Mouse (Mus musculus): Measurements from ENCODE around the gene Cars2. TPM values are rescaled to one million over a fixed set of nuclear protein-coding genes. Genes with fewer than 3 reads are reported as not detected.

Cars2 gene
- total RNA-seq (2012; rRNA removed): 60.1 and 62.8 TPM in 2 replicates
- 10 to 100 TPM in 1 of 2 experiments, not detected in 1; 63.8 TPM for polyA plus RNA-seq (2012; ENCODE audit: insufficient read depth in 1 of 2, insufficient read length in 2 of 2, low read depth in 1 of 2, low replicate concordance in 2 of 2, missing spikeins in 1 of 2)

DNA sequence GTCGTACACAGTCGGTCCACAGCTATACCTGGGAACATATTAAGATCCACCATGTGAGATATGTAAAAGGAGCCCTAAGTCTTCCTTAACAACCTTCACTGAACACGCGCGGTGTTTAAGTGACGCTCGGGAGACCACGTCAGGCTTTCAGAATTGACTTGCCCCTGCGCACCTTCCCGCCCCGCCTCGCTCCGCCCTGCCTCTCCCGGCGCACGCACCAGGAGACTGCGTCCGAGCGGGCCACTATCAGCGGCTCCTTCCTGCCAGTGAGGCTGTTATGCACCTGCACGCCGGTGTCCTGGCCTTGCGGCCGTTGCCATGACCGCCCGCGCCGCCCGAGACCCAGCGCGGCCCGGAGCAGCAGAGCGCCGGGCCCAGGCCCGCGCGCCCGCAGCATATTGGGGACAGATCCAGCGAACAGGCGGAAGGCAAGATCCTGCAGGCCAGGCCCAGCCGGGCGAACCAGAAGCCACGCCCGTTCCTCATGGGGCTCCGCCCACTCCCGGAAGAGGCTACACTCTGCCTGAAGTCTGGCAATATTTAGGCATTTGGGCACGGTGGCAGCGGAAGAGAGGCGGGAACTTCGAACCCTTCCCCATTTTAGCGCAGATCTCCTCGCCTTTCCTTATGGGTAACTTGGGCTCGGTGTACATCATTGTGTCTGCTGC, at the start of gene Cars2:
TSS of gene Cars2 (minus strand) at position 503 of the 668 bp plus-strand sequence.
- H3K4me1 ChIP-seq (ENCODE audit: control insufficient read depth in 1 of 2, insufficient read depth in 2 of 2, low read length in 2 of 2): peaks cover 6 to 14% of the 10 kb centered on the region in 2 experiments
- no peaks in the 10 kb centered on the region for H3K27me3 ChIP-seq (ENCODE audit: control insufficient read depth in 1 of 2, insufficient read depth in 2 of 2, low read length in 2 of 2)
- H3K27ac ChIP-seq (ENCODE audit: control insufficient read depth, low read depth, low read length): peak within 1 kb of the TSS; percentile 73
- H3K4me3 ChIP-seq (ENCODE audit: control insufficient read depth in 1 of 2, insufficient read depth in 1 of 2, low read depth in 2 of 2, low read length in 2 of 2): peak within 1 kb of the TSS; percentile 77 to 82
- DNase-seq (ENCODE audit: low read depth, low spot score): peak; percentile 95
- peak; percentile 74 for TF ChIP-seq NRF1 (IDR thresholded peaks at IDR 0.05; ENCODE audit: insufficient read depth, low read depth, low read length, poor library complexity, severe bottlenecking)
- no peak for TF ChIP-seq USF2 (IDR thresholded peaks at IDR 0.05; ENCODE audit: borderline replicate concordance in 1 of 2, insufficient read depth in 1 of 2, low read depth in 1 of 2, low read length in 2 of 2)
- TF ChIP-seq ZC3H11A (IDR thresholded peaks at IDR 0.05; ENCODE audit: low read depth, low read length): peak; percentile 11; the same call in 1 of the 2 replicates
- peak; percentile 37; the same call in 1 of the 2 replicates for TF ChIP-seq CHD1 (IDR thresholded peaks at IDR 0.05; ENCODE audit: low read depth, low read length)
- peak; percentile 70 for TF ChIP-seq HCFC1 (IDR thresholded peaks at IDR 0.05; ENCODE audit: low read depth, low read length)
- no peak for TF ChIP-seq ZKSCAN1 (IDR thresholded peaks at IDR 0.05; ENCODE audit: low read depth, low read length)
- TF ChIP-seq MEF2A (IDR thresholded peaks at IDR 0.05; ENCODE audit: extremely low read depth, insufficient replicate concordance, low read depth, low read length, poor library complexity, severe bottlenecking): no peak
- peak; percentile 89 for TF ChIP-seq SIN3A (IDR thresholded peaks at IDR 0.05; ENCODE audit: low read length)
- TF ChIP-seq TCF12 (IDR thresholded peaks at IDR 0.05; ENCODE audit: low read depth, low read length): 0 out of 2 replicates have a peak, but pooled peaks have one; percentile 48
- peak; percentile 79; the same call in 1 of the 2 replicates for TF ChIP-seq ZMIZ1 (IDR thresholded peaks at IDR 0.05; ENCODE audit: low read depth, low read length)
- peak; percentile 91 to 95 for TF ChIP-seq POLR2A (IDR thresholded peaks at IDR 0.05; ENCODE audit: control insufficient read depth in 1 of 2, insufficient read depth in 1 of 2, low read depth in 1 of 2, low read length in 2 of 2, poor library complexity in 1 of 2)
- TF ChIP-seq ETS1 (IDR thresholded peaks at IDR 0.05; ENCODE audit: low read depth, low read length): peak; percentile 51; the same call in 1 of the 2 replicates
- no peak for TF ChIP-seq TAL1 (IDR thresholded peaks at IDR 0.05; ENCODE audit: low read length)
- peak; percentile 78; the same call in 1 of the 2 replicates for TF ChIP-seq POLR2AphosphoS5 (IDR thresholded peaks at IDR 0.05; ENCODE audit: borderline replicate concordance, low read depth, low read length)
- no peak for TF ChIP-seq USF1 (IDR thresholded peaks at IDR 0.05; ENCODE audit: low read depth, low read length)
- 0 out of 2 replicates have a peak, but pooled peaks have one; percentile 16 for TF ChIP-seq E2F4 (IDR thresholded peaks at IDR 0.05; ENCODE audit: borderline replicate concordance, low read depth, low read length)
- TF ChIP-seq MXI1 (IDR thresholded peaks at IDR 0.05; ENCODE audit: low read depth, low read length): peak; percentile 92
- peak; percentile 97 for TF ChIP-seq ELF1 (IDR thresholded peaks at IDR 0.05; ENCODE audit: low read depth, low read length)
- 0 out of 2 replicates have a peak, but pooled peaks have one; percentile 25 for TF ChIP-seq MAZ (IDR thresholded peaks at IDR 0.05; ENCODE audit: low read depth, low read length)
- peak; percentile 88 for TF ChIP-seq MYC (IDR thresholded peaks at IDR 0.05; ENCODE audit: low read depth, low read length)
- TF ChIP-seq POLR2AphosphoS2 (IDR thresholded peaks at IDR 0.05; ENCODE audit: low read length): peak; percentile 80; the same call in 1 of the 2 replicates
- peak; percentile 63 for TF ChIP-seq MAX (IDR thresholded peaks at IDR 0.05; ENCODE audit: low read length)
- TF ChIP-seq NELFE (IDR thresholded peaks at IDR 0.05; ENCODE audit: low read depth, low read length): peak; percentile 92
- TF ChIP-seq TBP (IDR thresholded peaks at IDR 0.05; ENCODE audit: low read depth, low read length): peak; percentile 80
- peak within 1 kb of the TSS; percentile 93 for H3K9ac ChIP-seq (ENCODE audit: control insufficient read depth, low read depth, low read length, poor library complexity, severe bottlenecking)
- peaks cover 0 to 13% of the 10 kb centered on the region in 2 experiments; a peak in 2 of 4 replicates for H3K36me3 ChIP-seq (ENCODE audit: control insufficient read depth in 1 of 2, insufficient read depth in 2 of 2, low read length in 2 of 2)
- H3K79me2 ChIP-seq (ENCODE audit: control insufficient read depth, insufficient read depth, low read length, poor library complexity): peaks cover 7% of the 10 kb centered on the region
- H3K9me3 ChIP-seq (replicated peaks; ENCODE audit: insufficient read depth, low read length): no peaks in the 10 kb centered on the region

Measured in MEL (cell line).